Mouse (Mus musculus) midbrain, embryonic 15.5 days (tissue): Measurements from ENCODE around the gene Traip. TPM values are rescaled to one million over a fixed set of nuclear protein-coding genes. Genes with fewer than 3 reads are reported as not detected.

Experiments
- ATAC-seq: fragments of 200-750 bp; cut with Nextera tagmentation; replicated peaks from 2 replicates; pipeline ENCODE4 v1.8.0; 2017; ENCODE audit warnings: moderate TSS enrichment
- H3K27ac ChIP-seq: fragments of 300-500 bp; sonication (generic); 2 replicates; pipeline ENCODE4 v1.5.1; 2015; ENCODE audit warnings: mild to moderate bottlenecking, inconsistent platforms
- H3K27me3 ChIP-seq: fragments of 300-500 bp; sonication (generic); replicated peaks from 2 replicates; pipeline ENCODE4 v1.6.1; 2015; ENCODE audit warnings: inconsistent platforms
- H3K36me3 ChIP-seq: fragments of 300-500 bp; sonication (generic); replicated peaks from 2 replicates; pipeline ENCODE4 v1.6.1; 2015; ENCODE audit warnings: inconsistent platforms
- H3K4me1 ChIP-seq: fragments of 300-500 bp; sonication (generic); 2 replicates; pipeline ENCODE4 v1.6.1; 2015; ENCODE audit warnings: inconsistent platforms
- H3K4me2 ChIP-seq: fragments of 300-500 bp; sonication (generic); 2 replicates; pipeline ENCODE4 v1.6.1; 2015; ENCODE audit warnings: inconsistent platforms, mild to moderate bottlenecking, moderate library complexity
- H3K4me3 ChIP-seq: fragments of 300-500 bp; sonication (generic); 2 replicates; pipeline ENCODE4 v1.5.1; 2015; ENCODE audit warnings: mild to moderate bottlenecking, inconsistent platforms
- H3K9ac ChIP-seq: fragments of 300-500 bp; sonication (generic); 2 replicates; pipeline ENCODE4 v1.6.1; 2015; ENCODE audit warnings: mild to moderate bottlenecking, inconsistent platforms
- H3K9me3 ChIP-seq: fragments of 300-500 bp; sonication (generic); 2 replicates; pipeline ENCODE4 v1.6.1; 2016; ENCODE audit warnings: inconsistent platforms
- WGBS: fragments of 180-500 bp; shearing (Covaris S2); methylation state at CpG from one replicate; pipeline ENCODE4 v1.1.7; 2015; ENCODE audit warnings: mixed read lengths; 5-methylcytosine and 5-hydroxymethylcytosine counted together
- polyA plus RNA-seq: library from polyadenylated mRNA; unstranded; fragments of >200 nt; fragmentation: Nextera tagmentation; extraction: Ambion mirVana; gene quantifications from 2 replicates; pipeline ENCODE4 v1.2.1, GENCODE M21; 2015

Traip gene
- polyA plus RNA-seq, 1 experiment from 2014 or later: 10.1 TPM

GRCm38 (mm10) chr9:108020741-108021140 lies 70.8 kb downstream of the Traip start:
- no peaks in the 10 kb centered on the region for H3K27me3 ChIP-seq
- no peak overlapping the region for H3K4me3 ChIP-seq
- no peak overlapping the region for H3K27ac ChIP-seq
- no peak overlapping the region for H3K9ac ChIP-seq
- ATAC-seq: no peak
- 0 out of 2 replicates have a peak, but pooled peaks cover 3% of the 10 kb centered on the region for H3K4me1 ChIP-seq
- H3K4me2 ChIP-seq: no peak overlapping the region
- no peaks in the 10 kb centered on the region for H3K9me3 ChIP-seq
- 100% methylated on average over 1 of the region's 1 CpGs for WGBS
- no peaks in the 10 kb centered on the region for H3K36me3 ChIP-seq

Other genes with a start within 250 kb of the Traip start
- 26.0 and 31.2 TPM in 2 replicates for gene Sema3f, start 239.7 kb upstream of the Traip start, polyA plus RNA-seq
- 280 and 292 TPM in 2 replicates for gene Rbm5, start 179.1 kb upstream of the Traip start, polyA plus RNA-seq
- gene Rbm6, start 76.9 kb upstream of the Traip start, polyA plus RNA-seq: 99.8 and 120 TPM in 2 replicates
- 26.0 and 27.7 TPM in 2 replicates for gene Mon1a, start 62.0 kb upstream of the Traip start, polyA plus RNA-seq
- 1.7 and 1.9 TPM in 2 replicates for gene Mst1r, start 43.3 kb upstream of the Traip start, polyA plus RNA-seq
- gene Actl11, start 21.7 kb upstream of the Traip start, polyA plus RNA-seq: not detected in 2 replicates
- 66.7 and 67.3 TPM in 2 replicates for gene Camkv, start 14.5 kb upstream of the Traip start, polyA plus RNA-seq
- 5.9 and 6.7 TPM in 2 replicates for gene Uba7, start 25.4 kb downstream of the Traip start, polyA plus RNA-seq
- 0.88 and 1.6 TPM in 2 replicates for gene Gm20661, start 32.9 kb downstream of the Traip start, polyA plus RNA-seq
- 15.1 and 17.1 TPM in 2 replicates for gene Inka1, start 35.7 kb downstream of the Traip start, polyA plus RNA-seq
- 1.8 and 2.5 TPM in 2 replicates for gene Cdhr4, start 42.4 kb downstream of the Traip start, polyA plus RNA-seq
- 0.50 and 0.60 TPM in 2 replicates for gene Gm20662, start 46.2 kb downstream of the Traip start, polyA plus RNA-seq
- gene Ip6k1, start 52.4 kb downstream of the Traip start, polyA plus RNA-seq: 119 and 124 TPM in 2 replicates
- gene Gmppb, start 99.1 kb downstream of the Traip start, polyA plus RNA-seq: 19.6 and 22.0 TPM in 2 replicates
- 3.5 and 3.6 TPM in 2 replicates for gene Amigo3, start 103.0 kb downstream of the Traip start, polyA plus RNA-seq
- gene Mst1, start 130.3 kb downstream of the Traip start, polyA plus RNA-seq: not detected in 2 replicates
- gene Rnf123, start 133.2 kb downstream of the Traip start, polyA plus RNA-seq: 54.7 and 55.0 TPM in 2 replicates
- gene Apeh, start 144.5 kb downstream of the Traip start, polyA plus RNA-seq: 54.7 and 61.3 TPM in 2 replicates
- gene Bsn, start 240.2 kb downstream of the Traip start, polyA plus RNA-seq: 11.1 TPM in 2 replicates